Comparison of ENCODE assay signal across 8 mouse cellular contexts in the genomic region with DNA sequence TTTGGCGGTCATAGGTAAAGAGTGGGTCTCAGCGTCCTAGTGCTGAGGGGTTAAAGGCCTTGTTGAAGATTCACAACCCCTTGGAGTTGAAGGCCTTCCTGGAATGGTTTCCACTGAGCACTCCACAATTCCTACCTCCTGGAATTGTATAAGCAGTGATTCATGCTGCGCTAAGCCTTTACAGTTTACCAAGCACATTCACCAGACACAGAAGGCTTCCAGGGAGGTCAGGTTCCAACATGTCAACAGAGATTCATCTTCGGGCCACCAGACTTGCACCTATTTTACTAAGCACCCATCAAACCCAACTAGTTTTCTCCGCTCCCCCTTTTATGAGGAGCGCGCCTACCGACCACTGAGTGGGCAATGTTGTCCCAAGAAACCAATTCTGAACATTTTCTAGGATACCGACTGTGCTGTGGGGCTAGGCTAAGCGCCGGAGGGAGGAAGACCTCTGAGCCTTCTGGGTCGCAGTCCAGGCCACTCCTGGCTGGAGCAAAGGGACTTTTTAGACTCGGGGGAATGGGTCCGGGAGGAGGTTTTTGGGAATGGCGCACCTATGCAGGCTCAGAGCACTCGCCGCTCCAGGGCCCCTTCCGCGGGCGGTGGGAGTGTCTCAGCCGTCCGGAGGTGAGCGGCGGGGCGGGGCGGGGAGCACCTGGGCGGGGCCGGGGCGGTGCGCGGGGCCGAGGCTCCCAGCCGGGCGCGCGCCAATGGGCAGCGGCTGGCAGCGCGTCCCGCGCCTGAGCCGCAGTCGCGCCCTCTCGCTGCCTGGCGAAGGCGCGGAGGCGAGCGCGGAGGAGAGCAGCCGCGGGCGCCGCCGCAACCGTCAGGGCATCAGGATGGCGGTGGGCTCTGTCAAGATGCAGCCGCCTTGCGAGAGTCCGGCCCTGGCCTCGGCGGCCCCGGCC. TPM values are rescaled to one million over a fixed set of nuclear protein-coding genes. Genes with fewer than 3 reads are reported as not detected.
DNase-seq lines count a peak whose midpoint lies in the region; ATAC-seq and TF ChIP-seq lines count a peak whose summit lies in the region.

No protein-coding gene starts in this region.

- H3K9me3 ChIP-seq in heart, embryonic 12.5 days (replicated peaks), result no peaks in the 10 kb centered on the region
- no peaks in the 10 kb centered on the region for H3K9me3 ChIP-seq in kidney, postnatal 0 days (replicated peaks; ENCODE audit: low read length)

- TF ChIP-seq CTCF in kidney, postnatal 0 days (IDR thresholded peaks at IDR 0.05; ENCODE audit: low read depth), result peak; percentile 25; the same call in 1 of the 2 replicates
- TF ChIP-seq CTCF in lung, adult 2 months (IDR thresholded peaks at IDR 0.05; ENCODE audit: insufficient read depth, low read length), result no peak

- H3K27ac ChIP-seq in heart, embryonic 12.5 days (ENCODE audit: poor library complexity, severe bottlenecking), result no peak overlapping the region
- peak overlapping the region; percentile 60; the same call in 1 of the 2 replicates for H3K27ac ChIP-seq in kidney, postnatal 0 days

- peak; percentile 50; the same call in 1 of the 2 replicates for TF ChIP-seq POLR2A in lung, adult 2 months (IDR thresholded peaks at IDR 0.05; ENCODE audit: borderline replicate concordance, extremely low read depth, low read depth, low read length)

- 5% methylated on average over 48 of the region's 64 CpGs for WGBS in heart, embryonic 12.5 days
- 8% methylated on average over 33 of the region's 64 CpGs for WGBS in kidney, postnatal 0 days
- WGBS in lung, adult 2 months, result 11% methylated on average over 46 of the region's 64 CpGs

- H3K4me1 ChIP-seq in heart, embryonic 12.5 days (replicated peaks), result 0 out of 2 replicates have a peak, but pooled peaks cover 4% of the 10 kb centered on the region
- no peaks in the 10 kb centered on the region for H3K4me1 ChIP-seq in kidney, postnatal 0 days (replicated peaks; ENCODE audit: insufficient read depth, low read length)
- no peaks in the 10 kb centered on the region; the same call in 1 of the 2 replicates for H3K4me1 ChIP-seq in lung, adult 2 months (ENCODE audit: control insufficient read depth, insufficient read depth, low read length)

- peak; percentile 38 for DNase-seq in ovary, postnatal 36 days (ENCODE audit: low spot score)
- DNase-seq in ovary, adult 18-20 months (ENCODE audit: low spot score), result no peak
- DNase-seq in cerebellum, postnatal 36 days, result peak; percentile 13 to 36
- peak; percentile 46 for DNase-seq in kidney, postnatal 0 days (ENCODE audit: low spot score)
- DNase-seq in lung, adult 2 months, result no peak
- peak; percentile 66 for DNase-seq in retina, postnatal 1 day

- peak; percentile 88 for ATAC-seq in heart, embryonic 12.5 days (ENCODE audit: insufficient number of reproducible peaks, low FRiP score)
- peak; percentile 90 for ATAC-seq in kidney, postnatal 0 days (replicated peaks; ENCODE audit: low FRiP score, low read depth)
- ATAC-seq in erythroid progenitor cell, adult 5-6 weeks (replicated peaks; ENCODE audit: low FRiP score, poor library complexity, severe bottlenecking), result no peak

- H3K9ac ChIP-seq in heart, embryonic 12.5 days, result peak overlapping the region; percentile 80
- peak overlapping the region; percentile 69 for H3K9ac ChIP-seq in kidney, postnatal 0 days (ENCODE audit: low read depth, low read length)

- H3K36me3 ChIP-seq in heart, embryonic 12.5 days, result no peaks in the 10 kb centered on the region
- H3K36me3 ChIP-seq in kidney, postnatal 0 days (ENCODE audit: insufficient read depth, low read length), result no peaks in the 10 kb centered on the region

- peaks cover 8% of the 10 kb centered on the region; the same call in 1 of the 2 replicates for H3K27me3 ChIP-seq in heart, embryonic 12.5 days (replicated peaks)
- H3K27me3 ChIP-seq in kidney, postnatal 0 days (ENCODE audit: insufficient read depth, low read length), result no peaks in the 10 kb centered on the region

- peak overlapping the region; percentile 96 for H3K4me2 ChIP-seq in heart, embryonic 12.5 days
- H3K4me2 ChIP-seq in kidney, postnatal 0 days (ENCODE audit: low read length), result peak overlapping the region; percentile 93

- peak overlapping the region; percentile 72 for H3K4me3 ChIP-seq in heart, embryonic 12.5 days
- peak overlapping the region; percentile 58 for H3K4me3 ChIP-seq in kidney, postnatal 0 days (replicated peaks; ENCODE audit: low read depth, low read length)
- peak overlapping the region; percentile 73 for H3K4me3 ChIP-seq in lung, adult 2 months (replicated peaks; ENCODE audit: extremely low read depth, low read depth, low read length)

RNA-seq across cellular contexts. Expression of a gene that starts 17.2 kb away (rescaled TPM):
- polyA plus RNA-seq in heart, embryonic 12.5 days (2016; fragmentation: Nextera tagmentation; extraction: Ambion mirVana), result 22.6 and 22.7 TPM in 2 replicates
- polyA plus RNA-seq in kidney, postnatal 0 days (2015; fragmentation: Nextera tagmentation; extraction: Ambion mirVana), result 13.8 and 14.9 TPM in 2 replicates
- 43.3 and 56.6 TPM in 2 replicates for polyA plus RNA-seq in lung, adult 2 months (2012; rRNA removed)
- total RNA-seq in erythroid progenitor cell, adult 5-6 weeks (2015; ENCODE audit: low replicate concordance), result 0.36 TPM in 1 of 2 replicates, not detected in the other
- 0.13 and 0.23 TPM in 2 replicates for total RNA-seq in erythroid progenitor cell, adult 5-6 weeks (2017; ENCODE audit: low replicate concordance)

Comparison
In these comparisons a context has a peak if more than half of its experiments do, and no peak if none do; other contexts are left out.
1. DNase-seq: peak in ovary, postnatal 36 days (single experiment), cerebellum, postnatal 36 days (2 of 2), kidney, postnatal 0 days (single experiment) and retina, postnatal 1 day (single experiment); none in ovary, adult 18-20 months (single experiment) and lung, adult 2 months (single experiment).
2. Peak in every context shown above with its lines, with median percentiles within 50 percentile points of each other: H3K4me3 ChIP-seq.